Mouse (Mus musculus) cerebellum, adult 2 months (tissue): ENCODE measurements around the gene Abhd17b. TPM values are rescaled to one million over a fixed set of nuclear protein-coding genes. Genes with fewer than 3 reads are reported as not detected.
"Not testable (repeated sequence)": the region's sequence is repeated elsewhere in the genome, so short reads cannot be mapped to it uniquely, and the experiment has no call there.

ENCODE experiments used
- DNase-seq, 2 experiments: peaks; one replicate each; pipeline ENCODE4 v3.0.0; 2021
- H3K27ac ChIP-seq: fragments of 200-500 bp; 2 replicates; pipeline ENCODE4 v1.5.1; 2012; ENCODE audit warnings: low read length, control low read depth, inconsistent platforms; ENCODE audit not compliant: insufficient read depth
- H3K27me3 ChIP-seq: fragments of 200-500 bp; 2 replicates; pipeline ENCODE4 v1.6.1; 2012; ENCODE audit warnings: inconsistent platforms, mild to moderate bottlenecking, low read length, moderate library complexity; ENCODE audit not compliant: control insufficient read depth, insufficient read depth
- H3K4me1 ChIP-seq: fragments of 200-500 bp; 2 replicates; pipeline ENCODE4 v1.6.1; 2011; ENCODE audit warnings: low read length; ENCODE audit not compliant: control insufficient read depth, insufficient read depth
- H3K4me3 ChIP-seq: fragments of 200-500 bp; replicated peaks from 2 replicates; pipeline ENCODE3; 2011; ENCODE audit warnings: mild to moderate bottlenecking, low read depth, low read length, control low read depth; ENCODE audit not compliant: insufficient read depth
- CTCF ChIP-seq: fragments of 200-500 bp; IDR thresholded peaks from 2 replicates; pipeline ENCODE4 v1.5.1; 2011; ENCODE audit warnings: low read depth, mild to moderate bottlenecking, control low read depth, low read length, moderate library complexity, borderline replicate concordance; ENCODE audit not compliant: insufficient read depth
- POLR2A ChIP-seq: fragments of 200-500 bp; IDR thresholded peaks from 2 replicates; pipeline ENCODE4 v1.6.1; 2011; ENCODE audit warnings: low read length, control low read depth, borderline replicate concordance; ENCODE audit not compliant: insufficient read depth
- WGBS: fragments of 180-500 bp; shearing (Covaris S2); methylation state at CpG from one replicate; pipeline ENCODE4 v1.1.7; 2018; 5-methylcytosine and 5-hydroxymethylcytosine counted together
- polyA plus RNA-seq: library from polyadenylated mRNA; depleted of rRNA; stranded (reverse); fragments of >200 nt; gene quantifications from 2 replicates; pipeline ENCODE4 v1.2.3, GENCODE M21; 2012

The Abhd17b gene
- polyA plus RNA-seq, 1 experiment = 45.4 TPM

- no peaks in the 10 kb centered on the region for H3K27me3 ChIP-seq
- no peaks in the 10 kb centered on the region for H3K4me1 ChIP-seq
- H3K4me3 ChIP-seq = no peak overlapping the region
- DNase-seq = peak in 1 of 2 experiments; percentile 25
- TF ChIP-seq CTCF (no peak), POLR2A (no peak)
- no peak overlapping the region for H3K27ac ChIP-seq
- 31% methylated on average over 3 of the region's 3 CpGs for WGBS
These were observed 29.4 kb upstream of the Abhd17b start for GRCm38 (mm10) chr19:21623410-21624147.

DNA sequence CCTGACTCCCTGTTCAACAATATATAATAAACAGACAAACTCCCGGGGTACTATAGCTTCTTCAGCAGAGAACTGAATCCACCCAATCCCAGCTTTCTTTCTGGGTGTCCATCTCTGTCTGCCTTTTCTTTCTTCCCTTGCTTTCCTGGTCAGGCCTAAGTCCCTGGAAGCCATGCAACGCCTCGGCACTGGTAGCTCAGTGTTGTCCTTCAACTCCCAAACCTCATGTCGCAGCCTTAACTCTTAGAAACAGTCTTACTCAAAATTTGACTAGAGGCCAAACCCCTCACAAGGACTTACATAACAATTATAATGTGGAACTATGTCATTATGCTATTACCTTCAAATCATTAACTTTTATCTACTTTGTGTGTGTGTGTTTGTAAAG is 28.8 kb upstream of the Abhd17b start:
- no peak overlapping the region for H3K4me3 ChIP-seq
- DNase-seq = no peak
- H3K27ac ChIP-seq = no peak overlapping the region
- 86% methylated on average over 4 of the region's 4 CpGs for WGBS
- H3K4me1 ChIP-seq = no peaks in the 10 kb centered on the region
- TF ChIP-seq POLR2A (no peak), CTCF (no peak)
- H3K27me3 ChIP-seq = no peaks in the 10 kb centered on the region

DNA sequence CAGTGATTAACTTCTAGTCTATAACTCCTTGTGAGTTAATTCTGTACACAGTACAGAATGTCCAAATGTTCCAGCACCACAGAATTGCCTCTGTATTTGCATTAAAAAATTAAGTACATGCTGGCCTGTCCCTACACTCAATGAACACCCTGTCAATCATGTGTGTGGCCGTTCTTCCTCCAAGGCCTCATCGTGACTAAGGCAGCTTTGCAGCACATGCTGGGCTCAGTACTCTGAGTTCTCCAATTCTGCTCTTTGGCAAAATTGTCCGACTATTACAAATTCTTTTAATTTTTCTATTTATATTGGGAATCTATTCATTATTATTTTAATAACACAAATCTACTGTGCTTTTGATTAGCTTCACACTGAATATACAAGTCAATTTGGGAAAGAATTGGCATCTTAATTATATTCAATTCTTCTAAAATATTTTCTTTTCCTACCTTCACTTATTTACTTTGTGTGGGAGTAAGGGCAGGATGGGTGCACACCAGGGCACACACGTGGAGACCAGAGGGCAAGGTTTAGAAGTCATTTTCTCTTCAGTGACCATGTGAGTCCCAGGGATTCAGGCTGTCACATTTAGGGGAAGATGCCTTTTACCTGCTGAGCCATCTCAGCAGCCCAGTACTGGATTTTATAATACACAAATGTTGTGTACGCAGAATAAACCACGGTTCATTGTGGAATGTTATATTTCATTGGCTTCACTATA is 26.6 kb upstream of the Abhd17b start:
- H3K27ac ChIP-seq = no peak overlapping the region
- WGBS = 69% methylated on average over 6 of the region's 6 CpGs
- no peak for DNase-seq

GRCm38 (mm10) chr19:21628440-21628839 is 24.5 kb upstream of the Abhd17b start:
- not testable (repeated sequence) for H3K27ac ChIP-seq, H3K4me1 ChIP-seq, H3K27me3 ChIP-seq, H3K4me3 ChIP-seq, DNase-seq
- WGBS = 84% methylated on average over 11 of the region's 11 CpGs

More for the DNA sequence above, 26.6 kb upstream of the Abhd17b start:
- TF ChIP-seq POLR2A = no peak
- no peak for TF ChIP-seq CTCF
- no peak overlapping the region for H3K4me3 ChIP-seq
- no peaks in the 10 kb centered on the region for H3K27me3 ChIP-seq
- H3K4me1 ChIP-seq = no peaks in the 10 kb centered on the region

- H3K27me3 ChIP-seq = no peaks in the 10 kb centered on the region
- H3K27ac ChIP-seq = no peak overlapping the region
- no peak for DNase-seq
- no peak overlapping the region for H3K4me3 ChIP-seq
- TF ChIP-seq POLR2A (no peak), CTCF (no peak)
- 98% methylated on average over 1 of the region's 1 CpGs for WGBS
- H3K4me1 ChIP-seq = no peaks in the 10 kb centered on the region
These were observed 24.0 kb upstream of the Abhd17b start for GRCm38 (mm10) chr19:21629030-21629429.

- Histone ChIP-seq H3K4me1 (no peaks in the 10 kb centered on the region), H3K27me3 (no peaks in the 10 kb centered on the region), H3K4me3 (no peak overlapping the region), H3K27ac (no peak overlapping the region)
- TF ChIP-seq POLR2A (no peak), CTCF (no peak)
- peak in 1 of 2 experiments; percentile 15 for DNase-seq
- WGBS = 85% methylated on average over 1 of the region's 1 CpGs
These were observed 23.5 kb upstream of the Abhd17b start for GRCm38 (mm10) chr19:21629501-21629900.

GRCm38 (mm10) chr19:21630656-21631331 is 22.2 kb upstream of the Abhd17b start:
- no peak for DNase-seq
- Histone ChIP-seq H3K27ac (no peak overlapping the region), H3K4me1 (no peaks in the 10 kb centered on the region), H3K4me3 (no peak overlapping the region), H3K27me3 (no peaks in the 10 kb centered on the region)
- 86% methylated on average over 14 of the region's 14 CpGs for WGBS
- no peak for TF ChIP-seq POLR2A
- no peak for TF ChIP-seq CTCF

DNA sequence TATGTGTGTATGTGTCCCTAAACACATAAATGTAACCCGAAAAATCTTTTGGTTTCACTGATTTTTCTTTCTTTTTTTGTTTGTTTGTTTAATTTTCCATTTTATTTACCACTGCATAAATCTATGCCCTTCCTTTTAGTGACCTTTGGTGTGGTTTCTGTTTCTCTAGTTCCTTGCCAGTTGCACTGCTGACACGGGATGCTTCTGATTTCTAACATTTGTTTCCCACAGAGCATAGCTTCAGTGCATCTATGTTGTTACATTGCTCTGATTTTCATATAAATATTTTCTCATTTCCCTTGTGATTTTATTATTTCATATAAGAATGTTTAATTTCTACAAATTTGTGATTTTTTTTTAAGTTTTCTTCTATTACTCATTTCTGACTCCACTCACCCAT is 17.6 kb upstream of the Abhd17b start:
- DNase-seq = no peak

More for the DNA sequence above, 17.6 kb upstream of the Abhd17b start:
- no peak overlapping the region for H3K4me3 ChIP-seq
- H3K27ac ChIP-seq = no peak overlapping the region
- 73% methylated on average over 2 of the region's 2 CpGs for WGBS
- no peaks in the 10 kb centered on the region for H3K4me1 ChIP-seq
- H3K27me3 ChIP-seq = no peaks in the 10 kb centered on the region
- no peak for TF ChIP-seq CTCF
- no peak for TF ChIP-seq POLR2A
